Comparison of ENCODE assay signal across 26 mouse cellular contexts in genomic region chr10:107868904-107869303, GRCm38 (mm10). TPM values are rescaled to one million over a fixed set of nuclear protein-coding genes. Genes with fewer than 3 reads are reported as not detected.
A peak's percentile ranks its signal among the peaks of the same experiment; 100 is the strongest.
DNase-seq lines count a peak whose midpoint lies in the region; ATAC-seq and TF ChIP-seq lines count a peak whose summit lies in the region.
"Had no signal": no experiment of that assay in that cellular context is flagged by ENCODE, and none has a peak within 500 bp of the region (broad histone marks: within the 10 kb centered on the region; RNA-seq: fewer than 3 reads in every experiment).

No protein-coding gene starts in this region.

- no peak for TF ChIP-seq CTCF in lung, adult 2 months (IDR thresholded peaks at IDR 0.05; ENCODE audit: insufficient read depth, low read length)

- H3K4me3 ChIP-seq in lung, adult 2 months (replicated peaks; ENCODE audit: extremely low read depth, low read depth, low read length) = no peak overlapping the region
- H3K4me3 ChIP-seq: embryonic facial prominence, embryonic 12.5 days; forebrain, embryonic 12.5 days; hindbrain, embryonic 13.5 days; layer of hippocampus, adult 2 months; limb, embryonic 12.5 days; megakaryocyte, embryonic 14.5 days; neural tube, embryonic 12.5 days had no signal

- peak; percentile 70 to 88 for ATAC-seq in hematopoietic stem cell, adult 5-6 weeks (replicated peaks in 1 of 2; ENCODE audit: insufficient read depth in 1 of 2, low FRiP score in 2 of 2, low TSS enrichment in 1 of 2, low read depth in 1 of 2, poor library complexity in 2 of 2, severe bottlenecking in 2 of 2)
- ATAC-seq in neutrophil, adult 5-6 weeks (ENCODE audit: extremely low read depth, insufficient number of reproducible peaks, low FRiP score, poor library complexity, severe bottlenecking) = 0 out of 2 replicates have a peak, but pooled peaks have one; percentile 36

- TF ChIP-seq POLR2A in lung, adult 2 months (IDR thresholded peaks at IDR 0.05; ENCODE audit: borderline replicate concordance, extremely low read depth, low read depth, low read length) = no peak

- peak; percentile 19 to 60 for DNase-seq in thymus, adult 18-20 months
- no peak for DNase-seq in thymus, postnatal 4 days
- no peak for DNase-seq in Muller cell, postnatal 12 days (ENCODE audit: inconsistent ontology term)
- DNase-seq in lung, adult 2 months = no peak
- DNase-seq in urinary bladder, postnatal 25 days (ENCODE audit: low spot score) = no peak
- DNase-seq: adrenal gland, postnatal 10 days; cerebellum, postnatal 10 days; gastrocnemius, postnatal 36 days; kidney, adult 2 months; kidney, postnatal 14 days; lung, adult 18-20 months; lung, postnatal 14 days; midbrain, embryonic 14.5 days; retina, postnatal 1 day; right cerebral cortex, postnatal 25 days; spleen, adult 18-20 months had no signal

- WGBS in lung, adult 2 months = 90% methylated on average over 8 of the region's 8 CpGs

- H3K4me1 ChIP-seq in lung, adult 2 months (ENCODE audit: control insufficient read depth, insufficient read depth, low read length) = peaks cover 3% of the 10 kb centered on the region; the same call in 1 of the 2 replicates
- H3K4me1 ChIP-seq: embryonic facial prominence, embryonic 12.5 days; forebrain, embryonic 12.5 days; limb, embryonic 12.5 days; neural tube, embryonic 12.5 days had no signal

RNA-seq across cellular contexts. Expression of gene Otogl, which starts 43.0 kb away (rescaled TPM):
- total RNA-seq in hematopoietic stem cell, adult 5-6 weeks (2017) = 0.13 TPM in 1 of 2 replicates, not detected in the other
- total RNA-seq in neutrophil, adult 5-6 weeks (2017) = under 0.01 TPM in 1 of 2 replicates, not detected in the other
- 0.03 and 0.06 TPM in 2 replicates for polyA plus RNA-seq in lung, adult 2 months (2012; rRNA removed)
- total RNA-seq: gastrocnemius, postnatal 36 days had no signal
- polyA plus RNA-seq: forebrain, embryonic 12.5 days; G1E had no signal

Comparison
In these comparisons a context has a peak if more than half of its experiments do, and no peak if none do; other contexts are left out.
1. DNase-seq: peak in thymus, adult 18-20 months (2 of 2); none in thymus, postnatal 4 days (single experiment), Muller cell, postnatal 12 days (single experiment), lung, adult 2 months (single experiment) and urinary bladder, postnatal 25 days (single experiment).